Mouse (Mus musculus) cortical plate, adult 2 months (tissue): ENCODE data around the gene Cdkn2d.

Source experiments
- CTCF ChIP-seq: fragments of 200-500 bp; IDR thresholded peaks from 2 replicates; pipeline ENCODE4 v1.5.1; 2011; ENCODE audit warnings: mild to moderate bottlenecking, control low read depth, low read length; ENCODE audit not compliant: insufficient read depth; ENCODE audit errors: extremely low read depth
- POLR2A ChIP-seq: fragments of 200-500 bp; IDR thresholded peaks from 2 replicates; pipeline ENCODE4 v1.6.1; 2011; ENCODE audit warnings: mild to moderate bottlenecking, low read length, control low read depth; ENCODE audit not compliant: insufficient read depth; ENCODE audit errors: extremely low read depth

DNA sequence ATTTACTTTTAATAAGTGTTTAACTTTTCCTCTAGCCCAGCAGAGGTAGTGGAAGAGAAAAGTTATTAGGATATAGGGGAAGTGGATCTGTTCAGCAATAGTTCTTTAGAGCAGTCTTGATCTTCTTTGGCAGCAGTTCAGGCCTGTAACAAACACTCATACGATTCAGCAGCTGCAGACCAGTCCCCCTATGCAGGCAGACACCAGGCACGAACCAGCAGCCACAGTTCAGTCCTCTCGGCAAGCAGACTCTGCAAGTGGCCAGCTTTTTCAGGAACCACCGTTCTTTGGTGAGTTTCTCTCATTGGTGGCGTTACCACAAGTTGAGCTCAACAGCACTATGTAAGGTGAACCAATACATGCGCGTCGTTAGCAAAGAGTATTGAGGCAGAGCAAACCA lies 45.3 kb upstream of the Cdkn2d start:
- TF ChIP-seq POLR2A (no peak), CTCF (no peak)
